Mouse (Mus musculus) heart, adult 2 months (tissue): ENCODE measurements at regions not wholly inside any gene's neighbourhood (a gene's known extent, or its start where the extent isn't known, plus 50 kb on each side); places are given as distances from the start of the nearest gene placed in this dataset.

ENCODE experiments used
- CTCF ChIP-seq: fragments of 200-600 bp; IDR thresholded peaks from 2 replicates; pipeline ENCODE4 v1.8.1; 2022; ENCODE audit warnings: antibody characterized with exemption, mild to moderate bottlenecking, moderate library complexity
- EP300 ChIP-seq: fragments of 200-500 bp; IDR thresholded peaks from 2 replicates; pipeline ENCODE4 v1.6.1; 2011; ENCODE audit warnings: low read depth, low read length, control low read depth; ENCODE audit not compliant: insufficient read depth
- POLR2A ChIP-seq: fragments of 200-500 bp; IDR thresholded peaks from 2 replicates; pipeline ENCODE4 v1.6.1; 2011; ENCODE audit warnings: mild to moderate bottlenecking, low read depth, low read length, control low read depth; ENCODE audit not compliant: insufficient read depth

DNA sequence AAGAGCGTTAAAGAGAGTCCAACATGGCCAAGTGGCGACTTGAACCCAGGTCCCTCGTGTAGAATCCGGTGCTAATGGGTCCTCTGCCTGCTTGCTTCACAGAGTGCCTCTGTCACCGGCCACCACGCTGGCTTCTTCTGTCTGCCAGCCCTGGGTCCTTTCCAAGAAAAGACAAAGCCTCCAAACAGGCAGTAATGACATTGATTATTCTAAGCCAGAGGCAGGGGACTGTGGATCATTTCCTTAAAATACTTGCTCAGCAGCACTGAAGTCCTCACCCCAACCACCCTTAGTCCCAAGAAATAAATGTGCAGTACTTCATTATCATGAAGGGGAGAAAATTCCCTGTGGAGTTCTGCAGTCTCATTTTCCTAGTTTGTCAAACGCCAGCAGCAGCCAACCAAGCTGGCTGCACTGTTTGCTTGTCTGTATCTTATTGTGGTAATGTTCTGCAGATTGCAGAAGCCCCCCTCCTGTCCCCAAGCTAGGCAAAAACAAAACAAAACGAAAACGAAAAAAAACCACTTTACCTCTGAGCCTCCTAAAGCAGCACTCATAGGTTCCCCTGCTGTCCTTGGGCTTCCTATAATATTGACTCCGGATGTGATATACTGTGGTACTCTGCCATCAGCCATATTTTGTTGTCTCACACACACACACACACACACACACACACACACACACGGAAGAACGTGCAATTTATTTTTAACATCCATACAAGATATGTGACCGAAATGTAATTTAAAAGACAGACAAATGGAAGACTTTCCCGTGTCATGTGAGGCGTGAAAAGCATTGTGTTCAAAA, 80.4 kb upstream of the Gnao1 start:
- TF ChIP-seq POLR2A, result no peak
- no peak for TF ChIP-seq CTCF
- TF ChIP-seq EP300, result no peak
